Mouse (Mus musculus): ENCODE measurements at regions not wholly inside any gene's neighbourhood (a gene's known extent, or its start where the extent isn't known, plus 50 kb on each side); places are given as distances from the start of the nearest gene placed in this dataset. TPM values are rescaled to one million over a fixed set of nuclear protein-coding genes. Genes with fewer than 3 reads are reported as not detected.

Small RNA genes in the stretch of these regions (microRNA-seq; reads per million reads assigned to microRNA genes)
- gene Gm25649 = not detected

All from stomach, embryonic 15.5 days (tissue).